Mouse (Mus musculus): ENCODE results near the gene Mrpl23.

The Mrpl23 gene

GRCm38 (mm10) chr7:142532671-142533058, at the start of gene Mrpl23:
Gene Mrpl23, plus strand, starts transcription at chr7:142532686.
- in situ Hi-C loops (cut with MseI, MboI): no loop called here

GRCm38 (mm10) chr7:142483136-142483535, 49.4 kb upstream of the Mrpl23 start:
- in situ Hi-C loops (cut with MseI, MboI): loop anchor here in 1 of 2 experiments (10.0 kb wide), 1 partner anchor 192 kb away; no protein-coding TSS in a partner anchor

GRCm38 (mm10) chr7:142484780-142485179, 47.7 kb upstream of the Mrpl23 start:
- in situ Hi-C loops (cut with MseI, MboI): loop anchor here in 1 of 2 experiments (10.0 kb wide), 1 partner anchor 190 kb away; no protein-coding TSS in a partner anchor

- in situ Hi-C loops (cut with MseI, MboI): loop anchor here in 1 of 2 experiments (10.0 kb wide), 1 partner anchor 188 kb away; no protein-coding TSS in a partner anchor
Measured at GRCm38 (mm10) chr7:142486751-142487162, 45.7 kb upstream of the Mrpl23 start.

- in situ Hi-C loops (cut with MseI, MboI): loop anchor here in 1 of 2 experiments (10.0 kb wide), 1 partner anchor 187 kb away; no protein-coding TSS in a partner anchor
Measured at GRCm38 (mm10) chr7:142487341-142487859, 45.1 kb upstream of the Mrpl23 start.

- in situ Hi-C loops (cut with MseI, MboI): loop anchor here in 1 of 2 experiments (10.0 kb wide), 1 partner anchor 187 kb away; no protein-coding TSS in a partner anchor
Measured at GRCm38 (mm10) chr7:142488053-142488452, 44.4 kb upstream of the Mrpl23 start.

- in situ Hi-C loops (cut with MseI, MboI): no loop called here
Measured at GRCm38 (mm10) chr7:142493535-142493934, 39.0 kb upstream of the Mrpl23 start.

GRCm38 (mm10) chr7:142496158-142496557, 36.3 kb upstream of the Mrpl23 start:
- in situ Hi-C loops (cut with MseI, MboI): no loop called here

GRCm38 (mm10) chr7:142496800-142497199, 35.7 kb upstream of the Mrpl23 start:
- in situ Hi-C loops (cut with MseI, MboI): no loop called here

GRCm38 (mm10) chr7:142497775-142498174, 34.7 kb upstream of the Mrpl23 start:
- in situ Hi-C loops (cut with MseI, MboI): no loop called here

- in situ Hi-C loops (cut with MseI, MboI): no loop called here
Measured at GRCm38 (mm10) chr7:142498575-142498974, 33.9 kb upstream of the Mrpl23 start, which contains the start of gene Tnnt3. Gene Tnnt3, plus strand, starts transcription at chr7:142498836.

- in situ Hi-C loops (cut with MseI, MboI): no loop called here
Measured at GRCm38 (mm10) chr7:142499010-142499721, 33.3 kb upstream of the Mrpl23 start.

GRCm38 (mm10) chr7:142500032-142500431, 32.5 kb upstream of the Mrpl23 start:
- in situ Hi-C loops (cut with MseI, MboI): no loop called here

- in situ Hi-C loops (cut with MseI, MboI): no loop called here
Measured at GRCm38 (mm10) chr7:142503206-142503605, 29.3 kb upstream of the Mrpl23 start.

GRCm38 (mm10) chr7:142505942-142506341, 26.5 kb upstream of the Mrpl23 start:
- in situ Hi-C loops (cut with MseI, MboI): no loop called here

GRCm38 (mm10) chr7:142506501-142506900, 26.0 kb upstream of the Mrpl23 start:
- in situ Hi-C loops (cut with MseI, MboI): no loop called here

- in situ Hi-C loops (cut with MseI, MboI): no loop called here
Measured at GRCm38 (mm10) chr7:142507453-142507852, 25.0 kb upstream of the Mrpl23 start.

GRCm38 (mm10) chr7:142509518-142509917, 23.0 kb upstream of the Mrpl23 start:
- in situ Hi-C loops (cut with MseI, MboI): no loop called here

- in situ Hi-C loops (cut with MseI, MboI): no loop called here
Measured at GRCm38 (mm10) chr7:142510021-142510777, 22.3 kb upstream of the Mrpl23 start.

GRCm38 (mm10) chr7:142514048-142514447, 18.4 kb upstream of the Mrpl23 start:
- in situ Hi-C loops (cut with MseI, MboI): no loop called here

GRCm38 (mm10) chr7:142516221-142516978, 16.1 kb upstream of the Mrpl23 start:
- in situ Hi-C loops (cut with MseI, MboI): no loop called here
